Mouse (Mus musculus): ENCODE data around the gene Pnpt1.

The Pnpt1 gene

GRCm38 (mm10) chr11:29130385-29131355, at the start of gene Pnpt1:
TSS of gene Pnpt1 (plus strand) at chr11:29130744.
- DNase-seq: peak; percentile 89

GRCm38 (mm10) chr11:29092403-29092802, 38.1 kb upstream of the Pnpt1 start:
- no peak for DNase-seq

- DNase-seq: no peak
These were observed 31.6 kb upstream of the Pnpt1 start for GRCm38 (mm10) chr11:29098926-29099325.

- no peak for DNase-seq
These were observed 621 bp upstream of the Pnpt1 start for GRCm38 (mm10) chr11:29129862-29130384.

GRCm38 (mm10) chr11:29140671-29141070, 10.1 kb downstream of the Pnpt1 start:
- no peak for DNase-seq

- DNase-seq: no peak
These were observed 18.4 kb downstream of the Pnpt1 start for GRCm38 (mm10) chr11:29148901-29149300.

GRCm38 (mm10) chr11:29163569-29163968, 33.0 kb downstream of the Pnpt1 start:
- no peak for DNase-seq

- DNase-seq: peak; percentile 80
These were observed 41.4 kb downstream of the Pnpt1 start for GRCm38 (mm10) chr11:29171959-29172391.

- DNase-seq: peak; percentile 99
These were observed 42.1 kb downstream of the Pnpt1 start, which contains the start of gene Ppp4r3b for GRCm38 (mm10) chr11:29172563-29173124. TSS of gene Ppp4r3b (plus strand) at chr11:29172890.

- DNase-seq: peak; percentile 57
These were observed 42.6 kb downstream of the Pnpt1 start for GRCm38 (mm10) chr11:29173125-29173631.

GRCm38 (mm10) chr11:29173706-29174436, 43.3 kb downstream of the Pnpt1 start:
- no peak for DNase-seq

- DNase-seq: no peak
These were observed 48.8 kb downstream of the Pnpt1 start for GRCm38 (mm10) chr11:29179319-29179718.

- DNase-seq: no peak
These were observed 50.1 kb downstream of the Pnpt1 start for GRCm38 (mm10) chr11:29180657-29181056.

GRCm38 (mm10) chr11:29181751-29182150, 51.2 kb downstream of the Pnpt1 start:
- no peak for DNase-seq

GRCm38 (mm10) chr11:29188981-29189380, 58.4 kb downstream of the Pnpt1 start:
- DNase-seq: no peak

- no peak for DNase-seq
These were observed 73.1 kb downstream of the Pnpt1 start for GRCm38 (mm10) chr11:29203653-29204052.

GRCm38 (mm10) chr11:29209774-29210173, 79.2 kb downstream of the Pnpt1 start:
- DNase-seq: no peak
